8 mouse cellular contexts compared by ENCODE assay signal in the genomic region with DNA sequence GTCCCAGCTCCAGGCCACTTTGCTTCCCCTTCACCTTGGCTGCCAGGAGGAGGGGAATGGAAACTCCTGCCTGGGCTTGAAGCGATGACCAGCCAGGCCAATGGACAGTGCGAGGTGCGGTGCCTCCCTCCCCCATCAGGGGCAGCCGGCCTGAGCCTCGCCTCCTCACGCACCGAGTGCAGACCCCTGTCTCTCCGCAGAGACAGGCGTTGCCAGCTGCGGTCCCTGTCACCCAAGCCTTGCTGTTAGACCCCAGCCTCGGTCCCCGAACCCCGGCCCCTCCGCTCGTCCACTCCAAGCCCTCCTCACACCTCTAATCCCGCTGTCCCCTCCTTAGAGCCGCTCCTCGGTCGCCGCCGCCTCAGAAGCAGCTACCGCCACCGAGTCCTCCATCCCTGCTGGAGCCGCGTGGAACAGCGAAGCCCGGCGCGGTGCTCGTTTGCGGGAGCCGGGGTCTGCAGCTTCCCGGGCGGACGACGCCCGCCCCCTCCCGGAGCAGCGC. TPM values are rescaled to one million over a fixed set of nuclear protein-coding genes. Genes with fewer than 3 reads are reported as not detected.
DNase-seq lines count a peak whose midpoint lies in the region; ATAC-seq and TF ChIP-seq lines count a peak whose summit lies in the region.

No protein-coding gene starts in this region.

- H3K36me3 ChIP-seq in embryonic facial prominence, embryonic 10.5 days (replicated peaks): peaks cover 20% of the 10 kb centered on the region
- peaks cover 3% of the 10 kb centered on the region for H3K36me3 ChIP-seq in heart, embryonic 11.5 days (ENCODE audit: control insufficient read depth, insufficient read depth, low read length)
- H3K36me3 ChIP-seq in kidney, embryonic 16.5 days (ENCODE audit: insufficient read depth, low read length): peaks cover 6% of the 10 kb centered on the region
- 0 out of 2 replicates have a peak, but pooled peaks cover 10% of the 10 kb centered on the region for H3K36me3 ChIP-seq in lung, embryonic 14.5 days (ENCODE audit: insufficient read depth)

- no peaks in the 10 kb centered on the region for H3K27me3 ChIP-seq in Patski
- H3K27me3 ChIP-seq in embryonic facial prominence, embryonic 10.5 days (replicated peaks; ENCODE audit: low read depth, poor library complexity, severe bottlenecking): no peaks in the 10 kb centered on the region
- no peaks in the 10 kb centered on the region for H3K27me3 ChIP-seq in heart, embryonic 11.5 days (ENCODE audit: control insufficient read depth, insufficient read depth, low read length)
- no peaks in the 10 kb centered on the region for H3K27me3 ChIP-seq in kidney, embryonic 16.5 days (ENCODE audit: insufficient read depth, low read length)
- H3K27me3 ChIP-seq in lung, embryonic 14.5 days (ENCODE audit: insufficient read depth, low read length): no peaks in the 10 kb centered on the region

- ATAC-seq in Patski: peak; percentile 32
- ATAC-seq in heart, embryonic 11.5 days (replicated peaks; ENCODE audit: insufficient number of reproducible peaks, low FRiP score, low TSS enrichment): peak; percentile 46
- ATAC-seq in kidney, embryonic 16.5 days (ENCODE audit: low FRiP score, low TSS enrichment): peak; percentile 75
- ATAC-seq in lung, embryonic 14.5 days (ENCODE audit: insufficient read depth): peak; percentile 74

- peaks cover 23% of the 10 kb centered on the region for H3K4me1 ChIP-seq in embryonic facial prominence, embryonic 10.5 days
- no peaks in the 10 kb centered on the region for H3K4me1 ChIP-seq in heart, embryonic 11.5 days (ENCODE audit: control insufficient read depth, insufficient read depth, low read length)
- H3K4me1 ChIP-seq in kidney, embryonic 16.5 days (ENCODE audit: insufficient read depth, low read length): peaks cover 17% of the 10 kb centered on the region
- H3K4me1 ChIP-seq in lung, embryonic 14.5 days (ENCODE audit: insufficient read depth): peaks cover 7% of the 10 kb centered on the region; the same call in 1 of the 2 replicates

- in situ Hi-C loops in Patski (cut with MboI; ENCODE audit: low pct_unique_long_range_greater_than_20kb): no loop called here

- H3K4me3 ChIP-seq in embryonic facial prominence, embryonic 10.5 days: peak overlapping the region; percentile 72
- H3K4me3 ChIP-seq in heart, embryonic 11.5 days (ENCODE audit: low read depth, low read length): peak overlapping the region; percentile 69
- H3K4me3 ChIP-seq in kidney, embryonic 16.5 days (ENCODE audit: low read length): peak overlapping the region; percentile 88
- H3K4me3 ChIP-seq in lung, embryonic 14.5 days (ENCODE audit: low read depth, low read length): peak overlapping the region; percentile 73

- H3K9me3 ChIP-seq in embryonic facial prominence, embryonic 10.5 days: no peaks in the 10 kb centered on the region
- no peaks in the 10 kb centered on the region for H3K9me3 ChIP-seq in heart, embryonic 11.5 days (replicated peaks; ENCODE audit: control insufficient read depth, low read length)
- no peaks in the 10 kb centered on the region for H3K9me3 ChIP-seq in kidney, embryonic 16.5 days (ENCODE audit: low read length)
- no peaks in the 10 kb centered on the region for H3K9me3 ChIP-seq in lung, embryonic 14.5 days (ENCODE audit: low read depth, low read length)

- peak overlapping the region; percentile 85 for H3K9ac ChIP-seq in heart, embryonic 11.5 days (ENCODE audit: low read depth, low read length)
- H3K9ac ChIP-seq in kidney, embryonic 16.5 days (replicated peaks; ENCODE audit: low read length): peak overlapping the region; percentile 88
- peak overlapping the region; percentile 77 for H3K9ac ChIP-seq in lung, embryonic 14.5 days

- CTCF ChIA-PET in Patski (lab: Charles Lee): no interaction called here

- peak overlapping the region; percentile 74 for H3K4me2 ChIP-seq in heart, embryonic 11.5 days
- H3K4me2 ChIP-seq in kidney, embryonic 16.5 days (replicated peaks; ENCODE audit: low read depth, low read length): peak overlapping the region; percentile 75
- H3K4me2 ChIP-seq in lung, embryonic 14.5 days: peak overlapping the region; percentile 85

- DNase-seq in cerebellum, adult 11-12 months: peak; percentile 78
- DNase-seq in cerebellum, adult 11 months: no peak
- DNase-seq in Patski (ENCODE audit: low read depth, low spot score): no peak
- DNase-seq in embryonic facial prominence, embryonic 10.5 days (ENCODE audit: low spot score): peak; percentile 77
- peak; percentile 63 for DNase-seq in lung, embryonic 14.5 days
- peak; percentile 34 for DNase-seq in skeletal muscle tissue, adult 2 months (ENCODE audit: low read depth, low spot score)

- peak overlapping the region; percentile 93 for H3K27ac ChIP-seq in embryonic facial prominence, embryonic 10.5 days (replicated peaks)
- peak overlapping the region; percentile 76 for H3K27ac ChIP-seq in heart, embryonic 11.5 days (ENCODE audit: low read depth, low read length)
- peak overlapping the region; percentile 89 for H3K27ac ChIP-seq in kidney, embryonic 16.5 days (ENCODE audit: low read length)
- peak overlapping the region; percentile 84 for H3K27ac ChIP-seq in lung, embryonic 14.5 days (ENCODE audit: low read depth)

- no peak for TF ChIP-seq CTCF in Patski (IDR thresholded peaks at IDR 0.05)
- peak; percentile 34; the same call in 1 of the 2 replicates for TF ChIP-seq CTCF in lung, embryonic 14.5 days (IDR thresholded peaks at IDR 0.05; ENCODE audit: low read depth)

- under 1% methylated on average over 39 of the region's 39 CpGs for WGBS in embryonic facial prominence, embryonic 10.5 days
- WGBS in heart, embryonic 11.5 days (ENCODE audit: insufficient replicate concordance): under 1% methylated on average over 33 of the region's 39 CpGs
- under 1% methylated on average over 33 of the region's 39 CpGs for WGBS in kidney, embryonic 16.5 days
- WGBS in lung, embryonic 14.5 days: under 1% methylated on average over 31 of the region's 39 CpGs

- POLR2A ChIA-PET in Patski (lab: Charles Lee): no interaction called here

RNA-seq across cellular contexts. Expression of gene Ehbp1, which starts 55.7 kb away (rescaled TPM):
- polyA plus RNA-seq in Patski (2021): 13.5 TPM
- polyA plus RNA-seq in embryonic facial prominence, embryonic 10.5 days (2016; fragmentation: Nextera tagmentation; extraction: Ambion mirVana): 6.7 and 8.1 TPM in 2 replicates
- polyA plus RNA-seq in heart, embryonic 11.5 days (2014; fragmentation: Nextera tagmentation; extraction: Ambion mirVana): 13.5 and 18.3 TPM in 2 replicates
- 7.2 and 8.9 TPM in 2 replicates for polyA plus RNA-seq in kidney, embryonic 16.5 days (2015; fragmentation: Nextera tagmentation; extraction: Ambion mirVana)
- 11.5 and 11.6 TPM in 2 replicates for polyA plus RNA-seq in lung, embryonic 14.5 days (2014; fragmentation: Nextera tagmentation; extraction: Ambion mirVana)

Comparison
In these comparisons a context has a peak if more than half of its experiments do, and no peak if none do; other contexts are left out.
1. DNase-seq: peak in cerebellum, adult 11-12 months (single experiment), embryonic facial prominence, embryonic 10.5 days (single experiment), lung, embryonic 14.5 days (single experiment) and skeletal muscle tissue, adult 2 months (single experiment); none in cerebellum, adult 11 months (single experiment) and Patski (single experiment).
2. Peak in every context shown above with its lines, with median percentiles within 50 percentile points of each other: ATAC-seq, H3K27ac ChIP-seq, H3K4me3 ChIP-seq, H3K4me2 ChIP-seq and H3K9ac ChIP-seq.